Mouse (Mus musculus) mature B cell (primary cell): ENCODE results near the gene Nr2e1.

Experiments used
- in situ Hi-C: fragments of 300-500 bp; cut with MboI; formaldehyde crosslinking; loops from 2 replicates; pipeline ENCODE4 v1.14.3; 2019

Nr2e1 gene

DNA sequence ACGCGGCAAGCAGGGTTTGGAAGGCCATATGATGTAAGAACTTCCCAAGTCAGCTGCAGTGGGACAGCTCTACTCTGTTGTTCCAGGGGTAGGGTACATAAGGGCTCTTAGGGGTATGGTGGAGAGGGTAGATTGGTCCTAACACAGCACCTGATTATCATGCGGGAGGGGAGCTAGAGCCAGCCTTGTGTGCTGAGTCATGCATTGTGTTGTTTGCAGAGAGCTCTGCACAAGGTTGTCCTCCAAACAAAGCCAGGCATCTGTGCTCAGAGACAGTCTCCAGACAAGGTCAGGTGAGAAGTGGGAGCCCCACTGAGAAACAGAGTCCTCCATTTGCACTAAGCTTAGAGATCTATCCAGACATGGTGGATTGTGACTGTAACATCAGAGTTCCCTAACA, 36.9 kb downstream of the Nr2e1 start:
- in situ Hi-C loops: no loop called here

DNA sequence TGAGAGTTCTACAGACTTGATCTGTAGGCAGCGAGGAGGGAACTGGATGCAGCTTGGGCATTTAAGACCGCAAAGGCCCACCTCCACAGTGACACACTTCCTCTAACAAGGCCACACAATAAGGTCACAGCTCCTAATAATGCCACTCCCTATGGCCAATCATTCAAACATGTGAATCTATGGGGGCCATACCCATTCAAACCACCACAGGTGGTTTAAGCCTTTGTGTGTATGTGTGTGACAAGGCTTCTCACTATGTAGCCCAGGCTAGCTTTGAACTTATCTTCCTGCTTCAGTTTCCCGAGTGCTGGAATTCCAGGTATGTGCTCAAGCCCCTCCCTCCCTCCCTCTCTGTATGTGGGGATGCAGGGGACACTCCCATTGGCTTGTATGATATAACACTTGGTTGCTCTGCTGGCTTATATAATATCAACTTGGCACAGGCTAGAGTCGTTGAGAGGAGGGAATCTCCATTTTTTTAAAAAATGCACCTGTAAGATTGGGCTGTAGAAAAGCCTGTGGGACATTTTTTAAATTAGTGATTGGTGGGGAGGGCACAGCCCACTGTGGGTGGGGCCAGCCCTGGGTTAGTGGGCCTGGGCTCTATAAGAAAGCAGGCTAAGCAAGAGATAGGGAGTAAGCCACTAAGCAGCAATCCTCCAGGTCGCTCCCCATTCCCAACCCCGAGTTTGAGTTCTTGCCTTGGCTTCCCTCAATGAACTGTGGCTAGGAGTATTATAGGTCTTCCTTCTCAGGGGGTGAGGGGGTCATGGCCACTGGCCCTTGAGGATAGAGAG, 37.5 kb downstream of the Nr2e1 start:
- in situ Hi-C loops: no loop called here

DNA sequence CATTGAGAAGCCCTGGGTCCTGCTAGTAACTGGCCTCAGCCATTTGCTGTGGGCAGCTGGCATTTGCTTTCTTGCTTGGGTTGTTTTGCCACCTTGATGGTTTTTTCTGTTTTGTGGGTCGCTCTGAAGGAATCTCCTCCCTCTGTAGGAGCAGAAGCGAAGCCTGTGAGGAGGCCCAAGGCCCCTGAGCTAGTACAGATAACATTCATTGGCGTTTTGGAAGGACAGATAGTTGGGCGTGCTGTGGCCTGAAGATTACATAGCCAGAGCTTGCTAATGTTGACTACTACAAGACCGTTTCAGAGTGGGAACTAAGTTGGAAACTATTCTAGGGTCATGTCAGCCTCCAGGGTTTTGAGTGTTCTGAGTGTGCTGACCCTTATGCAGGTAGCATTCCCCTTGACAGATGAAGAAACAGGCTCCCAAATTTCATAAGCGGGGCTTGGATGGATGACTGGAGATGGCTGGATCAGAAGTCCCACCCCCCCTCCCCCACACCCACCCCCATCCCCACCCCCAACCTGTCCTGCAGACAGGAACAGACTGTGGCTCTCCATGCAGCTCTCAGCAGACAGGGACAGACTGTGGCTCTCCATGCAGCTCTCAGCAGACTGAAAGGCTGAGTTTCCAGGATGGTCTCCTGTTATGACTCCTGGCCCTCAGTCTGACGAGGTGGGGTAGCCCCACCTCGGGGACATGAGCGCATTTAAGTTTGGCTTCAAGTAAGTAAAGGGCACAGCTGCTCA, 45.7 kb downstream of the Nr2e1 start:
- in situ Hi-C loops: no loop called here

DNA sequence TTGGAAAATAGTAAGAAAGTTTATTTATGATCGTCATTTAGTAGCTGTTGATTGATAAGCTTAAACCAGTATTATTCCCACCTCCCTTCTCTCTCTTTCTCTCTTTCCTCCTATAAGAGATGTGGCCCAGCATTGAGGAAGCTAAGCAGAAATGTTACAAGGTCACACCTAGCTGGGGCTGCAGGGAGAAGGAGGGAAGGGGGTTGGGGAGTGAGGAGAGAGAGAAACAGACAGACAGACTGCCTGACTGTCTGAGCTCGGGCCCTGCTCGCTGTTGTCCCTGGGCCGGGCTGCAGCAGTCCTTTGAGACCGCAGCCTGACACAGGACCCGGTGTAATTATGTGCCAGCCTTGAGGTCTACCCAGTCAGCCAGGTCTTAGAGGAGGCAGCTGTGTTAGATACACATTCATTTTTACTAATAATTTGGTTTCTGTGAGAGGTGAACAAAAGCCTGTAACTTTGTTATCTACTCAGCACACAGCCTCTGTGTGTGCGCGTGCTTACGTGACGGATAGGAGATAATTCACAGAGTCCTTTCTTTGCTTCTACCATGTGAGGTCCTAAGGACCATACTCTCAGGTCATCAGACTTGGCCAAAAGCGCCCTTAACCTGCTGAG, 49.5 kb downstream of the Nr2e1 start:
- in situ Hi-C loops: no loop called here

DNA sequence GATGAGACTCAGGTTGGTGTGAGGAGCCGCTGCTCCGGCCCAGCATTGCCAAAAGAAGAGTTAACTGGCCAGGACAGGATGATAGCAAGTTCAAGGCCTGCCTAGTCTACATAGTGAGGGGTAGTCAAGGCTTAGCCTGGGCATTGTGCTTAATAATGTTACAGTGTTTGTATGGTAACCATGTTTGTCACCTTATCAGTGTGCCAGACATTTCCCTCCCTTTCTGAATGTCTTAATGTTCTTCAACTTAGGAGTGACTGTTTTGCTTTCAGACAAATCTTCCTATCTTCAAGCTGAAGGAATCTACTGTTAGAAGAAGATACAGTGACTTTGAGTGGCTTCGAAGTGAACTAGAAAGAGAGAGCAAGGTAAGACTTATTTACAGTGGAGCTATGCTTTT, 57.8 kb downstream of the Nr2e1 start:
- in situ Hi-C loops: no loop called here

DNA sequence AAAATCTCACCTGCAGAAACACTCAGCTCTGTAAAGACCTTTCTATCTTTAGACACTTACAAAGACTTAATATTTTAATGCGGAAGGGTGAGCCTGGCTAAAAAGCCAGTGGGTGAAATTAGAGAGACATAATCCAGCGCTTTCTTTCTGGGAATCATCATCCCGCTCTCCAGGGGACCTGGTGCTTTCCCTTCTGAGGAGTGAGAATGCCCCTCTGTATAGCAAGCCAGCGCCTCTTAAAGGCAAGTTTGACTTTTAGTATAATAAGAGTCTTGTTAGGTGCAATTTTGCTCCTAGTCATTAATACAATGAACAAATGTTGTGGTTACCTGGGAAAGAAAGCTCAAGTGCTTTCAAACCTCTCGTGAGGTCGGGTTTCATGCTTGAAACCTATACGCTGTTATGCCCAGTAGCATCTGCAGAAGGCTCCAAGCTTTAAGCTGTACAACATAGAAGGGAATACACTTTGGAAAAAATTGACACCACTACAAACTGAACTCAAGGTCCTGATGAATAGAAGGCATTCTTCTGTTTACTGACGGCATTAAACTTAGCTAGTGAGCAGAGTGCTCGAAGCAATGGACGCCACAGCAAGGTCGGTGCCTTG, 59.8 kb downstream of the Nr2e1 start:
- in situ Hi-C loops: no loop called here

DNA sequence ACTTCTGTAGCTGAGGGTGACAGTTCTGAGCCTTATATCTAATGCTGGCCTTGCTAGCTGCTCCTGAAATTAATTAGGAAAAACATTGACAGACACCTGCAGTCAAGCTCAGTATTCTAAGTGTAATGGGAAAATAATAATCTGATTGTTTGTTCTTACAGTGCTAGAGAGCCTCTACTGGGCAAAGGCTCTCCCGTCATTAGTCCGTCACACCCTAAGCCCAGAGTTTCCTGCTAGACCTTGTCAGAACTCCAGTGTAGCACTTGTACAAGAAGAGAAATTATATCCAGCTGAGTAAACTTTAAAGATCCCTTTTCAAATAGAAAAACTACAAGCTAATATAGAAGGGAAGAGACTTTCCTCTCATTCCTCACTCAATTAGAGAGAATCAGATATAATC, 60.5 kb downstream of the Nr2e1 start:
- in situ Hi-C loops: no loop called here

DNA sequence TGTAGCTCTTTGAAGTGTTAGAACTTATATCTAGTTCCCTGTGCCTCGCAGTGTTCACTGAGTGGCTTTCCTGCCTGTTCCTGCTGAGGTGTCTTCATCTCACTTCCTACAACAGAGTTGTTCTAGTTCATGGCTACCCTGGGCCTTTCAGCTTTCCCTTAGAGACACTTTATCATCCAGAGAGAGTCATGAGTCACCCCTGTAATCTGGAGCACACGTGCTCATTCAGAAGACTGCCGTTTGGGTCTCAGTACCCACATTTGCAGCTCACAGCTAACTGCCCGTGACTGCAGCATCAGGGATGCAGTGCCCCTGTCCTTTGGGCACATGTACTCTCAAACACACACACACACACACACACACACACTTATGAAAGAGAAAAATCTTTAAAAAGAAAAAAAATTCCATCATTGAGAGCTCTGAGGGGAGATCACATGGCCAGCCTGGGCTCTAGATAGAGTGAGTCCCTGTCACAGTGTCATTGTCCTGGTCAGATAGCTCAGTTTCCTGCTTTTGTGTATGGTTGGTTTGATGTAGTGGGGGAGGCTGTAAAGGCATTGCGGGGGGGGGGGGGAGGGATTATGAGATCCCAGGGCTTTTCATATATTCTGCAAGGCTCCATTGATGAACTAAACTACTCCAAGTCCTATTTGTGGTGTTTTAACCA, 62.0 kb downstream of the Nr2e1 start:
- in situ Hi-C loops: no loop called here

DNA sequence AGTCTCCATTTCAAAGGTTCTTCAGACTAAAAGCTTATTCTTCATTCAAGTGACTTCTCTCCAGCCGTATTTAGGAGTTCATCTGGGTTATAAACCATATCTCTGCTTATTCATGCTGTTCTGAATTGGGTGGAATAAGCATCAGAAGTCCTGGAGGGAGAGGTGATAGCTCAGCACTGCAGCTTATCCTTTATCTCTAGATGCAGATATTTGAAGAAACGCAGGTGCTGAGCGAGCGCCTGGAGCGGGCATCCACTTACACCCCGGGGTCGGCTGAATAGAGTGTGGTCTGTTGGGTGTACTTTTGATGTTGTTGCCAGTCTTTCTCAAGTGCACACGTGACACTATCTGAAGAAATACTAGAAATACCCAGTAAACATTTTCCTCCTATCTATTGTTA, 65.1 kb downstream of the Nr2e1 start:
- in situ Hi-C loops: no loop called here

DNA sequence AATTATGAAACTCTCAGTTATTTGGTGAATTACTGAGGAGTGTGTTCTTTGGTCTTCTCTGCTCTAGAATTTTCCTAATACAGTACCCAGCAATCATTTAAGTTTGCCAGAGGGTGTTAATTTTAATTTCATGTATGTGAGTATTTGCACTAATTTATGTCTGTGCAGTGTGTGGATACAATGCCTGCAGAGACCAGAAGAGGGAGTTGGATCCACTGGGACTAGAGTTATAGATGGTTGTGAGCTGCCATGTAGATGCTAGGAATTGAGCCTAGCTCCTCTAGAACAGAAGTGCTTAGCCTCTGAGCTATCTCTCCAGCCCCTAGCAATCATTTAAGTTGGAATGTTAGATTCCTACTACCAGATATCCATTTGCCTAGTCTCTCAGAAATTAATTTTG, 69.3 kb downstream of the Nr2e1 start:
- in situ Hi-C loops: no loop called here
